Mouse (Mus musculus) left cerebral cortex, postnatal 25 days (tissue): ENCODE results near the gene Cobl. TPM values are rescaled to one million over a fixed set of nuclear protein-coding genes. Genes with fewer than 3 reads are reported as not detected.
A peak's percentile ranks its signal among the peaks of the same experiment; 100 is the strongest.

Experiments
- DNase-seq, 2 experiments: peaks; one replicate each; pipeline ENCODE4 v3.0.0; 2022; ENCODE audit warnings: low spot score in 2 of 2, mixed read lengths in 1 of 2
- intact Hi-C: fragments of 180-260 bp; cut with DNase I; formaldehyde crosslinking; loops from one replicate; pipeline ENCODE4 v1.15.1; 2025
- total RNA-seq, 2 experiments: library from RNA; stranded (reverse); gene quantifications; 2 replicates each; pipeline ENCODE4 v1.2.3; 2021

Cobl gene
- total RNA-seq, 2 experiments from 2014 or later: 106 to 126 TPM

- intact Hi-C loops: no loop called here
- no peak for DNase-seq
Observed at GRCm38 (mm10) chr11:12257324-12258118, 207.2 kb downstream of the Cobl start.

GRCm38 (mm10) chr11:12245327-12245915, 219.3 kb downstream of the Cobl start:
- no peak for DNase-seq
- intact Hi-C loops: no loop called here

GRCm38 (mm10) chr11:12236341-12236740, 228.4 kb downstream of the Cobl start:
- intact Hi-C loops: no loop called here
- no peak for DNase-seq

GRCm38 (mm10) chr11:12234876-12235275, 229.9 kb downstream of the Cobl start:
- intact Hi-C loops: no loop called here
- DNase-seq: no peak

- intact Hi-C loops: no loop called here
- no peak for DNase-seq
Observed at GRCm38 (mm10) chr11:12234126-12234525, 230.6 kb downstream of the Cobl start.

GRCm38 (mm10) chr11:12232743-12233125, 232.0 kb downstream of the Cobl start:
- intact Hi-C loops: no loop called here
- peak in 1 of 2 experiments; percentile 13 for DNase-seq

GRCm38 (mm10) chr11:12232041-12232742, 232.6 kb downstream of the Cobl start:
- peak; percentile 67 to 83 for DNase-seq
- intact Hi-C loops: no loop called here

GRCm38 (mm10) chr11:12231481-12232035, 233.2 kb downstream of the Cobl start:
- DNase-seq: peak; percentile 71 to 74
- intact Hi-C loops: no loop called here

GRCm38 (mm10) chr11:12229411-12229810, 235.3 kb downstream of the Cobl start:
- intact Hi-C loops: no loop called here
- no peak for DNase-seq

- intact Hi-C loops: no loop called here
- no peak for DNase-seq
Observed at GRCm38 (mm10) chr11:12227343-12227742, 237.4 kb downstream of the Cobl start.

- no peak for DNase-seq
- intact Hi-C loops: no loop called here
Observed at GRCm38 (mm10) chr11:12219594-12220530, 244.9 kb downstream of the Cobl start.

- intact Hi-C loops: no loop called here
Observed at GRCm38 (mm10) chr11:12216897-12217296, 247.9 kb downstream of the Cobl start.

GRCm38 (mm10) chr11:12215582-12215981, 249.2 kb downstream of the Cobl start:
- DNase-seq: no peak
- intact Hi-C loops: no loop called here

More at GRCm38 (mm10) chr11:12216897-12217296, 247.9 kb downstream of the Cobl start:
- no peak for DNase-seq

GRCm38 (mm10) chr11:12208574-12208973, 256.2 kb downstream of the Cobl start:
- intact Hi-C loops: no loop called here

GRCm38 (mm10) chr11:12205201-12206161, 259.3 kb downstream of the Cobl start:
- intact Hi-C loops: no loop called here
- DNase-seq: no peak

More at GRCm38 (mm10) chr11:12208574-12208973, 256.2 kb downstream of the Cobl start:
- no peak for DNase-seq

- no peak for DNase-seq
- intact Hi-C loops: loop anchor here (10.0 kb wide), 1 partner anchor 145 kb away; no protein-coding TSS in a partner anchor
Observed at GRCm38 (mm10) chr11:12199441-12199840, 265.3 kb downstream of the Cobl start.

GRCm38 (mm10) chr11:12198700-12199349, 265.9 kb downstream of the Cobl start:
- intact Hi-C loops: loop anchor here (10.0 kb wide), 1 partner anchor 144 kb away; no protein-coding TSS in a partner anchor
- no peak for DNase-seq
